Mouse (Mus musculus) lung, postnatal 4 days (tissue): ENCODE measurements around the gene Gm2035.
"Not testable (repeated sequence)": the region's sequence is repeated elsewhere in the genome, so short reads cannot be mapped to it uniquely, and the experiment has no call there.

Experiments used
- DNase-seq, 2 experiments: peaks; one replicate each; pipeline ENCODE4 v3.0.0; 2021

Gm2035 gene

DNA sequence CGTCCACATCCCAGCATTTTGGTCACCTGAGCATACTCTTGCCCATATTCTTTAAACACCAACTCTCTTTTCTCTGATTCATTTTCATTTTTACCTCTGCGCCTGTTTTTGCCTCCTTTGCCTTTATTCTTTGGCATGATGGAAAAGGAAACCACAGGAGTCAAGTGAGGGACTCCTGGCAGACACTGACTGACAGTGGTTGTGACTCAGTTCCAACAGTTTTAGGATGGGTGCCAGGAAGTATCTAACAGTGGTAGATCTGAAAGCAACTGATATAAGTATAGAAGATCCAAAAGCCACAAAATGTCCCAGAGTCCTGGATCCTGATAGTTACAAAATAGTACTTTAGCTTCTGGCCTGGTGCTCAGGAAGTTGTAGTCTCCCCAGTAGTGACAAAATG is at the start of gene Gm2035:
Gene Gm2035 (minus strand): TSS at position 137 of the 400 bp plus-strand sequence.
- not testable (repeated sequence) for DNase-seq

DNA sequence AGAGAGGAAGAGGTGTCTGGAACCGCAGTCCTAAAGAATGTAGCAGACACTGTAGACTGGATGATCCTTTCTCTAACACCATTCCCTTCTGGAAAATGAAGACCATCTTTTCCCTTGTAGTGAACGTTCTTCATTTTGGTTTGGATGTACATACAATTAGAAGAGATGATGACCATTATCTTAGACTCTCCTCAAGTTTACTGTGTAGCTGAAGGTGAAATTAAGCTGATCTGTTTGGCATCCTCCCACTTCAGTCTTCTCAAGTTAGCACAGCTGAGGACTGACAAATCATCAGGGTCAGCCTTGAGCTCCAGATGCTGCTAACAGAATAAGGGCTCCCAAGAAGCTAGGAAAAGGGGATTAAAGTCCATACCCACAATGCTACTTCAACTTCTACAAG is 34.1 kb upstream of the Gm2035 start, which contains the start of gene Gm2042:
Gene Gm2042 (plus strand): TSS at position 301 of the 400 bp plus-strand sequence.
- DNase-seq: not testable (repeated sequence)

DNA sequence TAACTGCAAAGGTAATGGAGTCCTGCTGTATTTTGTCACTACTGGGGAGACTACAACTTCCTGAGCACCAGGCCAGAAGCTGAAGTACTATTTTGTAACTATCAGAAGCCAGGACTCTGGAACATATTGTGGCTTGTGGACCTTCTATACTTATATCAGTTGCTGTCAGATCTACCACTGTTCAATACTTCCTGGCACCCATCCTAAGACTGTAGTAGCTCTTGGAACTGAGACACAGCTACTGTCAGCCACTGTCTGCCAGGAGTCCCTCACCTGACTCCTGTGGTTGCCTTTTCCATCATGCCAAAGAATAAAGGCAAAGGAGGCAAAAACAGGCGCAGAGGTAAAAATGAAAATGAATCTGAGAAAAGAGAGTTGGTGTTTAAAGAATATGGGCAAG is 24.6 kb downstream of the Gm2035 start, which contains the start of gene Gm2022:
Gene Gm2022 (plus strand): TSS at position 301 of the 400 bp plus-strand sequence.
- not testable (repeated sequence) for DNase-seq

DNA sequence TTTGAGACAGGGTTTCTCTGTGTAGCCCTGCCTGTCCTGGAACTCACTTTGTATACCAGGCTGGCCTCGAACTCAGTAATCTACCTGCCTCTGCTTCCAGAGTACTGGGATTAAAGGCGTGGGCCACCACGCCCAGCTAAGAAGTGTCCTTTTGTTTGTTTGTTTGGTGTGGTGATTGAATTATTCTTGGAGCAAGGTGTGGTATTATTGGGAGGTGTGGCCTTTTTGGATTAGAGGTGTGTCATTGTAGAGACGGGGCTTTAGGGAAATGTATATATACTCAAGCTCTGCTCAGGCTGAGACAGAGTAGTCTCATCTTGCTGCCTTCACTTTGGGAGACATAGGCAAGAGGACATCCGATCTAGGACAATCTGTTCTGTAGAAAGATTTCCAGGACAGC is 45.9 kb downstream of the Gm2035 start, which contains the start of gene Gm2016:
Gene Gm2016 (plus strand): TSS at position 301 of the 400 bp plus-strand sequence.
- not testable (repeated sequence) for DNase-seq
